Mouse (Mus musculus): ENCODE measurements around the gene Pmpca.

Pmpca gene

GRCm38 (mm10) chr2:26389154-26389690 is at the start of gene Pmpca, which contains the start of gene Entr1:
Gene Pmpca (plus strand): TSS chr2:26389339.
Gene Entr1 (minus strand): TSS chr2:26389316.
- in situ Hi-C loops (cut with MboI) = no loop called here

DNA sequence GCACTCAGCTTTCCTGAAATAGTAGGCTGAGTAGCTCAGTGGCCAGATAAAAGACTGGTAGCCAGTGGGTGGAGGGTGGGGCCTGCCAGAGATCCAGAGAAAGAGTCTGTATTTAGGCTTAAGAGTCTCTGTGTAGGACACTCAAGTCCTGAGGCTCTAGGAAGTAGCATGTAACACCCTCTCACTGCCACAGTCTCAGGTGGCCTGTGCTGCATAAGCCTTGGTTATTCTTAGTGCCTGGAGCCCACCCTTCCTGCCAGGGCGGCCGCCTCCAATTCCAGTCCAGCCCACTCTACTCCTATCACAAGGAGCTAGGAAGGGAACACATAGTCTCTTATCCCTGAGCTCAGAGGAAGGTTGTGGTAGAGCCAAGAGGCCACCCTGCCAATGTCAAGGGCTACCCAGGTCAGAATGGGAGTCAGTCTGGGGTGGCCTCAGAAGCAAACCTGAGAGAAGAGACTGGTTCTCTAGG is 47.6 kb upstream of the Pmpca start:
- in situ Hi-C loops (cut with MboI) = no loop called here

- in situ Hi-C loops (cut with MboI) = no loop called here
These were observed 47.1 kb upstream of the Pmpca start for GRCm38 (mm10) chr2:26342044-26342443.

- in situ Hi-C loops (cut with MboI) = no loop called here
These were observed 46.3 kb upstream of the Pmpca start for GRCm38 (mm10) chr2:26342609-26343490.

DNA sequence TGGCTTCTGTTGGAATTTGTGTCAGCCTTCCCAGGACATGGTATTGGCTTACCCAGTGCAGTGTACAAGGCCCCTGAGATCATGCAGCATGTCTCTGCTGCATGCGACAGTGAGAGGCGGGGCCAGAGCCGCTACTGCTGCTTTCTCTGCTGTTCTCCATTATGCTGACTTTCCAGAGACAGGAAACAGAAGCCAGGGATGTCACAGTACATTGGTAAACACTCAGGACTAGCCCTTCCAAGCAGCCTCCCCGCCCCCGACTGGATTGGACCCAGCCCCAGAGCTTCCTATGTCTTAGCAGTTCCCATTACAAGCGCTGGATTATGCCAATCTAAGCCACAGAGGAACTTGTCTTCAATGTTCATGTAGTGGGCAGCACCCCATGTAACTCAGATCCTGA is 40.9 kb upstream of the Pmpca start:
- in situ Hi-C loops (cut with MboI) = no loop called here

- in situ Hi-C loops (cut with MboI) = no loop called here
These were observed 37.5 kb upstream of the Pmpca start, which contains the start of gene Dnlz for GRCm38 (mm10) chr2:26351358-26352290. Gene Dnlz (minus strand): TSS chr2:26352110.

DNA sequence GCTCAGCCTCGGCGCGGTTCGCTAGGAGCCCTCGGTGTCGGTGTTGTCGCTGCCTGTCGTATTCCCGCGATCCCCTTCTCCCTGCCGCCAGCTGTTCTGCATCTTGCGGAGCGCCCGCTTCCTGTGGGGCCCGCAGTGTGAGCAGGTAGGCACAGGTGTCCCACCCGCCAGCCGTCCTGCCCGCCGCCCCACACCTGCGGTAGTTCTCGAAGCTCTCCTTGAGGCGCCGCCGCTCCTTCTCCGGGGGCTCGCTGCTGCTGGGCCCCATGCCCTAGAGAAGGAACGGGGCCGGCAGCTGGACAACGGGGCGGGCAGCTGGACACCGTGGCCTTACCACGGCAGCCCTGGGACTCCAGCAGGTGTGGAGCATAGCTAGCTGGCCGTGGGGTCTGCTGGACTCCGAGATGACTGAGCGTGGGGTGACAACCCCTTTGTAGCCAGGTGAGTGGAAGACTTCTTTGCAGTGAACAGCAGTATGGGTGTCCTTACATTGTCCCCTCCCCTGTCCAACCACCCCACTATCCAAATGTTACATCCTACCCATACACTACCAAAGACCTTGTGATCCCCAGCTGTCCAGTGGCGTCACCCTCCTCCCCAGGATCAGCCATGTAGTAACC is 36.7 kb upstream of the Pmpca start:
- in situ Hi-C loops (cut with MboI) = no loop called here

- in situ Hi-C loops (cut with MboI) = no loop called here
These were observed 35.8 kb upstream of the Pmpca start for GRCm38 (mm10) chr2:26353066-26353980.

GRCm38 (mm10) chr2:26354401-26354800 is 34.7 kb upstream of the Pmpca start:
- in situ Hi-C loops (cut with MboI) = no loop called here

DNA sequence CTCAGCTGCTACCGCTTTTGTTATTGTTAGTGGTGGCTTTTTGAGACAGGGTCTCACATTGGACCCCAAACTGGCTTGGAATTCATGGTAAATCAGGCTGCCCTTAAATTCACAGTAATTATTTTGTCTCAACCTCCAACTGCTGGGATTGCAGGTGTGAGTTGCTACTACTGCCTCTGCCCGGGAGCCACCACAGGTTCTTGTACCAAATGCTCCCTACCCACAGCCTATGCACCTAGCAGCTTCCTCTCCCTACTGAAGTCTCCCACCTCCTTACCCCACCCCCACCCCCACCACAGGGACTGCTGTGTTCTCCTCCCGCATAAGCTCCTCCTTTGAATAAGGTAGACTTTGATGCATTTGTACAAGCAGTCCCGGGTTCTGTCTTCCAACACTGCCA is 32.9 kb upstream of the Pmpca start:
- in situ Hi-C loops (cut with MboI) = no loop called here

DNA sequence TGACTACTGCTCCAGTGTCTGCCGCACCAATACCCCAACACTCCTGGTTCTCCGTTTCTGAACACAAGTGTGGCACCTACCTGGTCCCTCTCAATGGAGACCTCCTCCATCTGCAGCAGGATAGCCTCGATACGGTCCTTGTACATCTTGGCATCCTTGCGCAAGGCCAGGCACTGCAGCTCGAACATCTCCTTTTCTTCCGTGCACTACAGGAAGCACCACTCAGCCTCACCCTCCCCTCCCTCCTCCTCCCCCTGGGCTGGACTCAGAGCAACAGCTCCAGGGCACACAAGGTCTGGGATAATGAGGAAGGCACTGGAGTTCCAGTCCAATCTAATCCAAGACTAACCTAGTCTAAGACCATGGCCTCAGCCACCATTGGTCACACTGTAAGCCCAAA is 32.5 kb upstream of the Pmpca start:
- in situ Hi-C loops (cut with MboI) = no loop called here

DNA sequence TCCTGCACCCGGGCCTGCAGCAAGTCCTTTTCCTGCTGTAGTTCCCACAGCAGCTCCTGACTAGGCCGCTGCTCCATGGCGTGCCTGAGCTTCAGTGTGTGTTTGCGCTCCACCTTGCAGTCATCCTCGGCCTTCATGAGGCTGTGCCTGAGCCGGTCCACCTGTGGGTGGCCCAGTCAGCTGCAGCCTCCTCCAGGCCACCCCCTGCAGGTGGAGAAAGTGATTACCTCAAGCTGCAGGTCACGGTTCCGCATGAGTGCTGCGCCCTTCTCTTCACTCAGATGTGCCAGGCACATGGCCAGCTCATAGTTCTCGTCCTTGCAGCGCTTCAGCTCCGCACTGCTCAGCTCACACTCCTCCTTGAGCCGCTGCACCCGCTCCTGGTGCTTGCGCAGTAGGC is 31.7 kb upstream of the Pmpca start:
- in situ Hi-C loops (cut with MboI) = no loop called here

GRCm38 (mm10) chr2:26358667-26359320 is 30.3 kb upstream of the Pmpca start:
- in situ Hi-C loops (cut with MboI) = no loop called here

DNA sequence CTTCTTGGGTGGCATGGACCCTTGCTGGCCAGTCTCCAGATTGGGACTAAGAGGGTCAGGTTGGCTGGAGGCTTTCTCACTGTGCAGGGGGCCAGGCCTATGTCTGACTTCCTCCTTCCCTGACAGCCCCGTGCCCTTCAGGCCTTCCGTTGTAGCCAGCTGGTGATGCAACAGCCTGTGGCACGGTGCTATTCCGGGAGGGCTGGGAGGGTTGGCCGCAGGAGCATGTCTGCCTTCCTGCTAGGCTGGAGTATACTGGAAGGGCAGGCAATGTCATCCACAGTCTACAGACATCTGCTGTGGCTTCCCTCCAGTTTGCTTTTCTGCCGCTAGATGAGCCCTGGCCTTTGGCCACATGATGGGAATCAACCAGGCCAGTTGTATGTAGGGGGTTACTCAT is 29.2 kb upstream of the Pmpca start:
- in situ Hi-C loops (cut with MboI) = no loop called here

DNA sequence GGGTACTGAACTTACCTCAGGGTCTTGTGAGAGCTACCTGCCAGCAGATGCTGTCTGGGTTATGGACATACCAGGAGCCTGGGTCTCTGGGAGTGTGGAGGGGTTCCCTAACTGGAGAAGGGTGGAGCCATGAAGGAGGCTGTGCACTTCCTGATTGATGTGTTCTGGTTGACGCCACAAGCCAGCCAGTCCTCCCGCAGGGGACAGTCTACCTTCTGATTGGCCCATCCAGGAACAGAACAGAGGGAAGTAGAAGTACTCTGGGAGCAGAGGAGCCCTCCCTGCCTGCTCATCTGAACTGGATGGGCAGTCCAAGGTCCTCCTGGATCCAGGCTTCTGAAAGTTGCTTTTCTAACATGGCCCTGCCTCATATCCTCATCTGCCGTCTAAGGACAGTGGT is 28.4 kb upstream of the Pmpca start, which contains the start of gene Card9:
Card9 (minus strand) TSS at position 147 of the 400 bp plus-strand sequence.
- in situ Hi-C loops (cut with MboI) = no loop called here

GRCm38 (mm10) chr2:26362991-26363390 is 26.1 kb upstream of the Pmpca start:
- in situ Hi-C loops (cut with MboI) = no loop called here

DNA sequence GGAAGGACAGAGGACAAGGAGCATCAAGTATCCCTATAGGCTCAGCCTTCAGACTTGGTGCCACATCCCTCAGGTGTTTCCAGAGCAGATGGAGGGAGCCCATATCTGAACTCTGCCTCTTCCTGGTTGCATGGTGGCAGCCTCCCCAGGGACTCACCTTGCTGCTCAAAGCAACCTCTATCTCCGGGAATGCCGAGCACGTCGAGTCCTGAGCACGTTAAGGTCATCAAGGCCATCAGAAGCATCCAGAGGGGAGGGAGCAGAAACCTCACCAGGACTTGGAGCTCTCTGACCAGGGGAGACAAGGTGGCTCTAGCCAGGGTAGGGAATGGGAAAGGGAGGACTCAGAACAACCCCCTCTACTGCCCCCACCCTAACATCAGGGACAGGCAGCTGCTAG is 25.7 kb upstream of the Pmpca start:
- in situ Hi-C loops (cut with MboI) = no loop called here

- in situ Hi-C loops (cut with MboI) = no loop called here
These were observed 24.2 kb upstream of the Pmpca start for GRCm38 (mm10) chr2:26364738-26365465.

- in situ Hi-C loops (cut with MboI) = no loop called here
These were observed 21.2 kb upstream of the Pmpca start for GRCm38 (mm10) chr2:26367911-26368310.

Data from mature B cell (primary cell).